Mouse (Mus musculus): Measurements from ENCODE around the gene Prcc. TPM values are rescaled to one million over a fixed set of nuclear protein-coding genes. Genes with fewer than 3 reads are reported as not detected.
"Not testable (repeated sequence)": the region's sequence is repeated elsewhere in the genome, so short reads cannot be mapped to it uniquely, and the experiment has no call there.

The Prcc gene
- polyA plus RNA-seq, 1 experiment from 2014 or later: 15.6 TPM

- Histone ChIP-seq H3K9ac (replicated peaks) (no peak overlapping the region), H3K4me3 (replicated peaks) (no peak overlapping the region), H3K4me2 (replicated peaks) (no peak overlapping the region), H3K9me3 (no peaks in the 10 kb centered on the region), H3K4me1 (replicated peaks) (peaks cover 15% of the 10 kb centered on the region), H3K27ac (no peak overlapping the region), H3K36me3 (peaks cover 50% of the 10 kb centered on the region), H3K27me3 (no peaks in the 10 kb centered on the region)
- WGBS: 96% methylated on average over 1 of the region's 1 CpGs
- no peak for ATAC-seq
These were observed 31.6 kb upstream of the Prcc start for GRCm38 (mm10) chr3:87916990-87917389.

DNA sequence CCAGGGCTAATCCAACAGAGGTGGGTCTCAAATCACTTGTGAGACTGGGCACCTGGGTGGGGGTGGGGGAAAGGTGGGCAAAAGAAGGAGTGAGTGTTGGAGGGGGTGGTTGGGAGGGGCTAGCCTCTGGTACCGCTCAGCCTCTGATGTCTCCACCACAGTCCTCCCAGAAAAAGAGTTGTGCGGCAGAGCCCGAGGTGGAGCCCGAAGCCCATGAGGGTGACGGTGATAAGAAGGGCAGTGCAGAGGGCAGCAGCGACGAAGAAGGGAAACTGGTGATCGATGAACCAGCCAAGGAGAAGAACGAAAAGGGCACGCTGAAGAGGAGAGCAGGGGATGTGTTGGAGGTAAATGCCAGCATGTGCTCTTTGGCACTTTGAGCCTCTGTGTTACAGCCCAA lies 28.5 kb upstream of the Prcc start:
- Histone ChIP-seq H3K9ac (replicated peaks) (no peak overlapping the region), H3K9me3 (no peaks in the 10 kb centered on the region), H3K36me3 (peaks cover 47% of the 10 kb centered on the region), H3K4me1 (replicated peaks) (peaks cover 29% of the 10 kb centered on the region), H3K27me3 (no peaks in the 10 kb centered on the region), H3K27ac (no peak overlapping the region), H3K4me2 (replicated peaks) (no peak overlapping the region), H3K4me3 (replicated peaks) (no peak overlapping the region)
- no peak for ATAC-seq
- WGBS: 94% methylated on average over 10 of the region's 10 CpGs

DNA sequence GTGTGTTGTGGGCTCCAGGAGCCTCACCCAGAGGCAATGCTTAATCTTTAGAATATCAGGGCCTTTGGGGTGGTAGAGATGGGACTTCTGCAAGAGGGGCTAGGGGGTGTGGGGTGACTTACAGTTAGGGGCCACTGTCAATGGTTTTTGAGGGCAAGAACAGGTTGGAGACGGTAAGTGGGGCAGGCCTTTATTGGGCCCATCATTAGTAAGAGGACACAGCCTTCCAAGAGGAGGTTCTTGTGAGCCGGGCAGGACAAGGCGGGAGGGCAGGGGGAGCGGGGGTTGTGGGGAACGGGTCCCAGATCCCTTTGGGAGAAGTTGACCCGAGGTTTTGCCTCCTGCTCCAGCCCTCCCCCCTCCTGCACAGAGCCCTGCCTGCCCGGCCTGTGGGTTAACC lies 28.1 kb upstream of the Prcc start:
- H3K4me2 ChIP-seq (replicated peaks): no peak overlapping the region
- peaks cover 47% of the 10 kb centered on the region for H3K36me3 ChIP-seq
- no peaks in the 10 kb centered on the region for H3K27me3 ChIP-seq
- no peak overlapping the region for H3K27ac ChIP-seq
- no peaks in the 10 kb centered on the region for H3K9me3 ChIP-seq
- no peak overlapping the region for H3K9ac ChIP-seq (replicated peaks)
- peaks cover 33% of the 10 kb centered on the region for H3K4me1 ChIP-seq (replicated peaks)
- 89% methylated on average over 7 of the region's 7 CpGs for WGBS
- no peak for ATAC-seq
- H3K4me3 ChIP-seq (replicated peaks): no peak overlapping the region

DNA sequence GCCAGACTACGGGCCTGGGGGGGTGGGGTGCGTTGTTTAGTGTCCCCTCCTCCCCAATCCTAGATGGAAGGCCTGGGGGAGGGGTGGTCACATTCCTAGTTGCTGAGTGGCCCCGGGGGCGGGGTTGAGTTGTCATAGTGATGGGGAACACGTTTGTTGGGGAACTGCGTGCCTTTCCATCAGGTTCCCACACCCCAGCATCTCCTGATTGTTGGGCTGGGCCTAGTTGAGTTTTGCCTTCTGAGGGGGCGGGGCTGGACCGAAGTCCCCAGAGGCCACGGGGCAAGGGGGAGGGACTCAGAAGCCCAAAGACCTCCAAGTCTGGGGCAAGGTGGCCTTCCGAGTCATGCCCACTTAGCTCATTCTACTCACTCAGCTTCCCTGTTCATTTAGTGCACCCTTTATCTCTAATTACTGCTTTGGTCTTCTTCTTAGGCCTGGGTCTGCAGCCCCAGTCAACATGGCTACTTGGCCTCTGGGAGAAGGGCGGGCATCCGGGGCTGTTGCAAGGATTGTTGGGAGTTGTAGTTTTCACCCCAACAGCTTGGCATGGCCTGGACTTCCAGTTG lies 25.2 kb upstream of the Prcc start:
- Histone ChIP-seq H3K27ac (peak overlapping the region; percentile 84), H3K9ac (replicated peaks) (peak overlapping the region; percentile 54), H3K4me1 (replicated peaks) (peaks cover 48% of the 10 kb centered on the region), H3K4me2 (replicated peaks) (peak overlapping the region; percentile 54), H3K9me3 (no peaks in the 10 kb centered on the region), H3K27me3 (no peaks in the 10 kb centered on the region), H3K4me3 (replicated peaks) (peak overlapping the region; percentile 42), H3K36me3 (peaks cover 26% of the 10 kb centered on the region)
- 2% methylated on average over 12 of the region's 12 CpGs for WGBS
- peak; percentile 14; the same call in 1 of the 2 replicates for ATAC-seq

DNA sequence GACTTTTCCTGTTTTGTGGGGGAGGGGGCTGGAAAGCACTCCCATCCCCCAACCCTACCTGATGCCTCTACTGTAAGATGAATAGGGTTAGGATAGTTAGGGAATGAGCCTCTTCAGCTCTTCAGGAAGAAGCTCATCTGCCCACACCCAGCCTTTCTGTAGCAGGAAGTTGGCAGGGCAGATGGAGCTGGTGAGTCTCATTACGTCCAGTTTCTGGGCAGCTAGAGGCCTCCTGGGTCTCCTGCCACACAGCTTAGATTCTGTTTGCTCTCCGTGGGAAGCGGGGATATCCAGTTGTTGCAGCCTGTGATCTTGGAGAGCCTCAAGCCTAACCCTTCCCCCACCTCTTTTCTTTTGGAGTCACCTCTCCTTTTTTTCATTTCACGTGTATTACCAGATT lies 24.5 kb upstream of the Prcc start:
- Histone ChIP-seq H3K36me3 (peaks cover 18% of the 10 kb centered on the region), H3K4me1 (replicated peaks) (peaks cover 48% of the 10 kb centered on the region), H3K4me3 (replicated peaks) (peak overlapping the region; percentile 42), H3K27me3 (no peaks in the 10 kb centered on the region), H3K27ac (peak overlapping the region; percentile 84), H3K9ac (replicated peaks) (peak overlapping the region; percentile 54), H3K9me3 (no peaks in the 10 kb centered on the region), H3K4me2 (replicated peaks) (peak overlapping the region; percentile 54)
- no peak for ATAC-seq
- WGBS: 2% methylated on average over 4 of the region's 4 CpGs

DNA sequence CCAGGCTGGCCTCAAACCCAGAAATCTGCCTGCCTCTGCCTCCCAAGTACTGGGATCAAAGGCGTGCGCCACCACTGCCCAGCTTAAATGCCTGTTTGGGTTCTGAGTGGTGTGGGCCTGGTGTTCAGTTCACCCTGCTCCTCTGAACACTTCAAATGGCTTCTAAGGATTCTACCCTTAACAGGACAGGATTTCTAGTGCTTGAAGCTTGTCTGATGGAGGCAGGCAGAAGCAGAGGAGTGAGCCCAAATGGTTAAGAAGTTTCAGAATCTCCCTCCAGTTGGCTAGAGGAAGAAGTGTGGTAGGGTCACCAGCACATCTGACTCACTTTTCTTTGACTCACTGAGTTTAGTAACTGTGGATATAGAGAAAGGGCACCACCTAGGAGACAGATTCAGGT lies 24.0 kb upstream of the Prcc start:
- H3K4me2 ChIP-seq (replicated peaks): peak overlapping the region; percentile 54; the same call in 1 of the 2 replicates
- 85% methylated on average over 2 of the region's 2 CpGs for WGBS

DNA sequence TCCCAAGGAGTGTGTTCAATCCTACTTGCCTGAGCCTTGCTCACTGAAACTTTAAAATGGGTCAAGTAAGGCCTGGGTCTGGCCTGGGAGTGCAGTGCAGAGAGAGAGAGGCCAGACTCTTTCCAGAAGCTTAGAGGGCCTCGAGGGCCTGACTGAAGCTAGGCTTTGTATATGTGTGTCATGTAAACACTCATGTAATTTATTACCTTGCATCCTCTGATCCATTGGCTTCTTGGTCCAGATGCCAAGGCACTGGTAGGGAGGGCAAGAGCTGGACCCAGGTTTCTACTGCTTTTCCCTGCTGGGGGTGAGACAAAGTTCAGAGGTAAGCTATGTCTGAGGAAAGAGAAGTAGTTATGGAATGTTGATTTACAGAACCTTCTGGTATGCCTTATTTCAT lies 22.5 kb upstream of the Prcc start:
- no peaks in the 10 kb centered on the region for H3K9me3 ChIP-seq
- no peak for ATAC-seq
- H3K4me1 ChIP-seq (replicated peaks): peaks cover 48% of the 10 kb centered on the region
- peak overlapping the region; percentile 97 for H3K4me3 ChIP-seq (replicated peaks)
- H3K36me3 ChIP-seq: no peaks in the 10 kb centered on the region
- H3K27me3 ChIP-seq: no peaks in the 10 kb centered on the region
- 11% methylated on average over 1 of the region's 1 CpGs for WGBS
- peak overlapping the region; percentile 91 for H3K9ac ChIP-seq (replicated peaks)
- peak overlapping the region; percentile 88 for H3K4me2 ChIP-seq (replicated peaks)
- peak overlapping the region; percentile 96; the same call in 1 of the 2 replicates for H3K27ac ChIP-seq

More for the DNA sequence above, 24.0 kb upstream of the Prcc start:
- ATAC-seq: no peak
- H3K9ac ChIP-seq (replicated peaks): no peak overlapping the region
- H3K9me3 ChIP-seq: no peaks in the 10 kb centered on the region
- peaks cover 14% of the 10 kb centered on the region for H3K36me3 ChIP-seq
- H3K27ac ChIP-seq: peak overlapping the region; percentile 84; the same call in 1 of the 2 replicates
- H3K4me1 ChIP-seq (replicated peaks): peaks cover 48% of the 10 kb centered on the region
- no peak overlapping the region for H3K4me3 ChIP-seq (replicated peaks)
- no peaks in the 10 kb centered on the region for H3K27me3 ChIP-seq

- H3K4me1 ChIP-seq (replicated peaks): peaks cover 48% of the 10 kb centered on the region
- ATAC-seq: no peak
- no peaks in the 10 kb centered on the region for H3K36me3 ChIP-seq
- WGBS: under 1% methylated on average over 27 of the region's 27 CpGs
- H3K4me2 ChIP-seq (replicated peaks): peak overlapping the region; percentile 88
- no peaks in the 10 kb centered on the region for H3K9me3 ChIP-seq
- peak overlapping the region; percentile 96 for H3K27ac ChIP-seq
- peak overlapping the region; percentile 91 for H3K9ac ChIP-seq (replicated peaks)
- peak overlapping the region; percentile 97 for H3K4me3 ChIP-seq (replicated peaks)
- no peaks in the 10 kb centered on the region for H3K27me3 ChIP-seq
These were observed 21.8 kb upstream of the Prcc start for GRCm38 (mm10) chr3:87906981-87907857.

DNA sequence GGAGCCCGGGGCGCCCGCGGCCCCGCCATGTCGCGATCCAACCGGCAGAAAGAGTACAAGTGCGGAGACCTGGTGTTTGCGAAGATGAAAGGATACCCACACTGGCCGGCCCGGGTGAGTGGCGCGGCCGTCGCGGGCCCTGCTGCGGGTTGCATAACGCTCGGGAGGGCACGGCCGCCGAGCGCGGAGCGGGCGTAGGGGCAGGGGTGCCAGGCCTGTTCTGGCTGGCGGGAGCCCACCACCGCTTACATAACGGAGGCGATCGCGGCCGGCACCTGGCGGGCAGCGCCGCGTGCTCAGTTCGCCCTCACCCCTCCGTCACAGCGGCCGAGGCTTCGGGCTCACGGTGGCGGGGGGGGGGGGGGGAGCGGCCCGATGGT lies 21.2 kb upstream of the Prcc start:
- peak overlapping the region; percentile 96 for H3K27ac ChIP-seq
- H3K4me3 ChIP-seq (replicated peaks): peak overlapping the region; percentile 97
- no peaks in the 10 kb centered on the region for H3K36me3 ChIP-seq
- H3K4me1 ChIP-seq (replicated peaks): peaks cover 44% of the 10 kb centered on the region
- no peaks in the 10 kb centered on the region for H3K27me3 ChIP-seq
- 0% methylated on average over 35 of the region's 47 CpGs for WGBS
- H3K9ac ChIP-seq (replicated peaks): peak overlapping the region; percentile 91
- H3K9me3 ChIP-seq: no peaks in the 10 kb centered on the region
- ATAC-seq: peak; percentile 37; the same call in 1 of the 2 replicates
- H3K4me2 ChIP-seq (replicated peaks): peak overlapping the region; percentile 88

GRCm38 (mm10) chr3:87905880-87906485 lies 20.6 kb upstream of the Prcc start, which contains the start of gene Hdgf:
TSS of gene Hdgf (plus strand) at chr3:87906321.
- H3K4me1 ChIP-seq (replicated peaks): peaks cover 39% of the 10 kb centered on the region
- H3K27ac ChIP-seq: peak within 1 kb of the TSS; percentile 96
- no peaks in the 10 kb centered on the region for H3K9me3 ChIP-seq
- no peaks in the 10 kb centered on the region for H3K27me3 ChIP-seq
- peak within 1 kb of the TSS; percentile 88 for H3K4me2 ChIP-seq (replicated peaks)
- ATAC-seq: peak; percentile 96
- H3K4me3 ChIP-seq (replicated peaks): peak within 1 kb of the TSS; percentile 97
- H3K36me3 ChIP-seq: no peaks in the 10 kb centered on the region
- peak within 1 kb of the TSS; percentile 91 for H3K9ac ChIP-seq (replicated peaks)
- WGBS: under 1% methylated on average over 56 of the region's 57 CpGs

DNA sequence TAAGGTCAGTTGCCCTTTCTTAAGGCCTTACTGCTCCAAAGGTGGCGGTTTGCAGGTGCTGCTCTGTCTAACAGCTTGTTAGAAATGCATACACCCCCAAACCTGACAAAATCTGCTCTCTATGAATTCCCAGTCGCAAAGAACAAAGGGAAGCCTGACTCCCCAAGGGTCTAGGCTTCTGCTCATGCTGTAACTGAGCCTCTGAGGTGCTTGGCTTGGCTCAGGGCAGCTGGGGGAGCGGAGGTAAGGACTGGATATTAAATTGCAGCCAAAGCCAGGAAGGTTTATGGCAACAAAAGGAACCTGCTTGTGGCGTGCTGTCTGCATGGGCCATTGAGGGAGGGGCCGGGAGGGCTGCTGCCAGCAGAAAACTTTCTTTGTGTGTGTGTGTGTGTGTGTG lies 18.4 kb upstream of the Prcc start:
- no peak overlapping the region for H3K4me2 ChIP-seq (replicated peaks)
- H3K9ac ChIP-seq (replicated peaks): no peak overlapping the region
- no peaks in the 10 kb centered on the region for H3K36me3 ChIP-seq
- peaks cover 18% of the 10 kb centered on the region for H3K4me1 ChIP-seq (replicated peaks)
- ATAC-seq: no peak
- WGBS: 53% methylated on average over 5 of the region's 5 CpGs
- H3K27me3 ChIP-seq: no peaks in the 10 kb centered on the region
- H3K4me3 ChIP-seq (replicated peaks): no peak overlapping the region
- H3K27ac ChIP-seq: no peak overlapping the region
- H3K9me3 ChIP-seq: no peaks in the 10 kb centered on the region

DNA sequence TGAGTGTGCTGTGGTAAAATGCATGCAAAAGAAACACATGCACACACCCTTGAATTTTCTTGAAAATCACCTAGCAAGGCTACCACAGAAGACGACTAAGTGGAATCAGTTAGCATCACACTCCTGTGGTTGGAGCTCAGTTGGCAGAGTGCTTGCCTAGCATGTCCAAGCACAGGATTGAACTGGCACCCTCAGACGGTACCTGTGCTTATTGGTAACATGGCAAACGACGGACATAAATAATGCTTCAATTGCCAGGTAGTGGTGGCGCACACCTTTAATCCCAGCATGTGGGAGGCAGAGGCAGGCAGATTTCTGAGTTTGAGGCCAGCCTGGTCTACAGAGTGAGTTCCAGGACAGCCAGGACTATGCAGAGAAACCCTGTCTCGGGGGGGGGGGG lies 16.6 kb upstream of the Prcc start:
- WGBS: 79% methylated on average over 6 of the region's 6 CpGs
- H3K9me3 ChIP-seq; H3K27ac ChIP-seq; H3K4me3 ChIP-seq (replicated peaks); ATAC-seq; H3K9ac ChIP-seq (replicated peaks); H3K36me3 ChIP-seq; H3K4me2 ChIP-seq (replicated peaks); H3K27me3 ChIP-seq; H3K4me1 ChIP-seq (replicated peaks): not testable (repeated sequence)

All from midbrain, embryonic 13.5 days (tissue).